Mouse (Mus musculus): ENCODE results near the gene Zfp3.

Zfp3 gene

GRCm38 (mm10) chr11:70763936-70764808, at the start of gene Zfp3:
Zfp3 (plus strand) TSS chr11:70764209.
- DNase-seq: peak; percentile 74

GRCm38 (mm10) chr11:70715832-70716231, 48.2 kb upstream of the Zfp3 start:
- DNase-seq: no peak

GRCm38 (mm10) chr11:70718481-70718880, 45.5 kb upstream of the Zfp3 start:
- no peak for DNase-seq

- no peak for DNase-seq
Observed at GRCm38 (mm10) chr11:70720567-70720966, 43.4 kb upstream of the Zfp3 start.

- no peak for DNase-seq
Observed at GRCm38 (mm10) chr11:70721072-70721471, 42.9 kb upstream of the Zfp3 start.

GRCm38 (mm10) chr11:70724706-70725105, 39.3 kb upstream of the Zfp3 start:
- DNase-seq: no peak

- DNase-seq: no peak
Observed at GRCm38 (mm10) chr11:70726585-70726984, 37.4 kb upstream of the Zfp3 start.

GRCm38 (mm10) chr11:70727385-70727784, 36.6 kb upstream of the Zfp3 start:
- DNase-seq: no peak

GRCm38 (mm10) chr11:70730427-70731038, 33.5 kb upstream of the Zfp3 start:
- DNase-seq: no peak

GRCm38 (mm10) chr11:70731178-70731577, 32.8 kb upstream of the Zfp3 start:
- DNase-seq: peak; percentile 16

GRCm38 (mm10) chr11:70733256-70733655, 30.8 kb upstream of the Zfp3 start:
- DNase-seq: no peak

- no peak for DNase-seq
Observed at GRCm38 (mm10) chr11:70737749-70738148, 26.3 kb upstream of the Zfp3 start.

GRCm38 (mm10) chr11:70741603-70742002, 22.4 kb upstream of the Zfp3 start:
- DNase-seq: no peak

- DNase-seq: no peak
Observed at GRCm38 (mm10) chr11:70742117-70742516, 21.9 kb upstream of the Zfp3 start.

- peak; percentile 26 for DNase-seq
Observed at GRCm38 (mm10) chr11:70742581-70743459, 21.2 kb upstream of the Zfp3 start.

GRCm38 (mm10) chr11:70745636-70746035, 18.4 kb upstream of the Zfp3 start:
- DNase-seq: no peak

- DNase-seq: no peak
Observed at GRCm38 (mm10) chr11:70747876-70748545, 16.0 kb upstream of the Zfp3 start.

- DNase-seq: no peak
Observed at GRCm38 (mm10) chr11:70752337-70753017, 11.5 kb upstream of the Zfp3 start.

- no peak for DNase-seq
Observed at GRCm38 (mm10) chr11:70753146-70753545, 10.9 kb upstream of the Zfp3 start.

GRCm38 (mm10) chr11:70754476-70754875, 9.5 kb upstream of the Zfp3 start:
- DNase-seq: no peak

- no peak for DNase-seq
Observed at GRCm38 (mm10) chr11:70754958-70755357, 9.1 kb upstream of the Zfp3 start.

- DNase-seq: peak; percentile 94
Observed at GRCm38 (mm10) chr11:70755645-70756044, 8.4 kb upstream of the Zfp3 start.

Data from right cerebral cortex, postnatal 4 days (tissue).